Mouse (Mus musculus): Measurements from ENCODE around the gene Glyctk. TPM values are rescaled to one million over a fixed set of nuclear protein-coding genes. Genes with fewer than 3 reads are reported as not detected.

Gene Glyctk
- total RNA-seq, 2 experiments from 2014 or later = 1.3 to 1.6 TPM

Small RNA genes within 50 kb of the gene (microRNA-seq; reads per million reads assigned to microRNA genes)
- 0 to 0.32 reads per million in 2 experiments for gene Mir135a-1
- gene Mirlet7g = 58,654 to 65,596 reads per million in 2 experiments

Other genes with a start within 250 kb of the Glyctk start
- gene Col6a5, start 197.5 kb downstream of the Glyctk start, total RNA-seq (2021) = under 1 TPM; 0.44 to 0.82 TPM
- gene Col6a4, start 61.4 kb downstream of the Glyctk start, total RNA-seq (2021) = under 1 TPM; 0.07 to 0.08 TPM
- 10 to 100 TPM; 23.4 to 27.4 TPM for gene Wdr82, start 12.8 kb upstream of the Glyctk start, total RNA-seq (2021)
- gene Ppm1m, start 41.6 kb upstream of the Glyctk start, total RNA-seq (2021) = 1 to 10 TPM; 5.1 to 5.5 TPM
- 10 to 100 TPM; 68.8 to 69.3 TPM for gene Twf2, start 45.0 kb upstream of the Glyctk start, total RNA-seq (2021)
- under 1 TPM; 0.42 to 0.43 TPM for gene Tlr9, start 64.5 kb upstream of the Glyctk start, total RNA-seq (2021)
- gene Alas1, start 90.5 kb upstream of the Glyctk start, total RNA-seq (2021) = 100 to 1,000 TPM; 189 to 234 TPM
- gene Poc1a, start 122.9 kb upstream of the Glyctk start, total RNA-seq (2021) = 1 to 10 TPM; 1.8 to 2.5 TPM
- gene Dusp7, start 210.5 kb upstream of the Glyctk start, total RNA-seq (2021) = 10 to 100 TPM; 13.9 to 17.6 TPM